Mouse (Mus musculus) forebrain, embryonic 15.5 days (tissue): ENCODE measurements at regions not wholly inside any gene's neighbourhood (a gene's known extent, or its start where the extent isn't known, plus 50 kb on each side); places are given as distances from the start of the nearest gene placed in this dataset.

ENCODE experiments used
- ATAC-seq: fragments of 200-750 bp; cut with Nextera tagmentation; replicated peaks from 2 replicates; pipeline ENCODE4 v1.8.0; 2017; ENCODE audit warnings: mild to moderate bottlenecking, moderate TSS enrichment, moderate library complexity
- H3K27ac ChIP-seq: fragments of 300-500 bp; sonication (generic); replicated peaks from 2 replicates; pipeline ENCODE4 v1.5.1; 2015; ENCODE audit warnings: mild to moderate bottlenecking, inconsistent platforms
- H3K27me3 ChIP-seq: fragments of 300-500 bp; sonication (generic); 2 replicates; pipeline ENCODE4 v1.6.1; 2015; ENCODE audit warnings: inconsistent platforms
- H3K36me3 ChIP-seq: fragments of 300-500 bp; sonication (generic); 2 replicates; pipeline ENCODE4 v1.6.1; 2015; ENCODE audit warnings: mild to moderate bottlenecking, inconsistent platforms
- H3K4me1 ChIP-seq: fragments of 300-500 bp; sonication (generic); 2 replicates; pipeline ENCODE4 v1.6.1; 2015; ENCODE audit warnings: inconsistent platforms
- H3K4me2 ChIP-seq: fragments of 300-500 bp; sonication (generic); replicated peaks from 2 replicates; pipeline ENCODE4 v1.6.1; 2015; ENCODE audit warnings: mild to moderate bottlenecking, inconsistent platforms
- H3K4me3 ChIP-seq: fragments of 300-500 bp; sonication (generic); 2 replicates; pipeline ENCODE4 v1.5.1; 2015; ENCODE audit warnings: mild to moderate bottlenecking, inconsistent platforms
- H3K9ac ChIP-seq: fragments of 300-500 bp; sonication (generic); replicated peaks from 2 replicates; pipeline ENCODE4 v1.6.1; 2015; ENCODE audit warnings: mild to moderate bottlenecking, inconsistent platforms
- H3K9me3 ChIP-seq: fragments of 300-500 bp; sonication (generic); 2 replicates; pipeline ENCODE4 v1.6.1; 2016; ENCODE audit warnings: inconsistent platforms
- WGBS: fragments of 180-500 bp; shearing (Covaris S2); methylation state at CpG from one replicate; pipeline ENCODE4 v1.1.7; 2015; ENCODE audit warnings: mixed read lengths; 5-methylcytosine and 5-hydroxymethylcytosine counted together

DNA sequence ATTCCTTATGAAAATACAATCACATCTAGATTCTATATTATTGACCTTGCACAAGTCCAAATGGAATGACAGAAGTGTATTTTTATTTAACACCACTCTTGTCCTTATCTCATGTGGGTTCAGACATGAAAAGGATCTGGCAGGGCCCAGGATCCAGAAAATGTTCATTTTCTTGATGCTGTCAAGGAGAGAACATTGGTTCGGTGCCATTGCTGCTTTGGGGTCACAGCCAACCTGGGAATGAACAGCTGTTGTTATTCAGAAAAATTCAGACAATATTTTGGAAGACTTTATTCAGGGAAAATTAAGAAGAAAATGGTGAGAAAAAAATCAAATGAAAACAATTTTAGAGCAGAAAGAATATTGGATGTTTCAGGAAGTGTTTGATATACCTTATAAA is 590.0 kb downstream of the Iqcm start:
- WGBS, result 83% methylated on average over 1 of the region's 1 CpGs
- Histone ChIP-seq H3K27me3 (no peaks in the 10 kb centered on the region), H3K9me3 (no peaks in the 10 kb centered on the region), H3K4me2 (no peak overlapping the region), H3K4me1 (no peaks in the 10 kb centered on the region), H3K27ac (no peak overlapping the region), H3K9ac (no peak overlapping the region), H3K36me3 (no peaks in the 10 kb centered on the region), H3K4me3 (no peak overlapping the region)
- ATAC-seq, result no peak

DNA sequence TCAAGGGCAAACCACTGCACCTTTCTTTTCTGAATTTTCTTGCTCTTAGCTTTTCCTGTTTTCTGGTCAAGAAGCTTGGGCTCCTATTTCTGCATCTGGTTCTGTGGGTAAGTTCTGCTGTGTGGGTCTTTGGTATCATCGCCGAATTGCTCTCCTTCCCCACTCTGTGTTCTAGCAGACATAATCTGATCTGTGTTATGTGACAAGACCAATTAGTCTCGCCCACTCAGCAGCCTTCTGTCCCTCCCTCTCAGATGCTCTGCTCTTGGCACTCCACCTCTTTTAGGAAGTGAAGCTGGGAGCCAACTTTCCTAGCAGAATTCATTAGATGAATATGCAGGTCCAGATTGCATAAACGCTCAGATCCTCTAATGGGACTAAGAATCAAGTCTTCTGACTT is 603.5 kb downstream of the Iqcm start:
- H3K9ac ChIP-seq, result no peak overlapping the region
- H3K36me3 ChIP-seq, result no peaks in the 10 kb centered on the region
- H3K27me3 ChIP-seq, result no peaks in the 10 kb centered on the region
- no peak overlapping the region for H3K4me2 ChIP-seq
- no peak overlapping the region for H3K4me3 ChIP-seq
- 69% methylated on average over 4 of the region's 4 CpGs for WGBS
- peak; percentile 67 for ATAC-seq
- H3K4me1 ChIP-seq, result peaks cover 5% of the 10 kb centered on the region; the same call in 1 of the 2 replicates
- H3K27ac ChIP-seq, result no peak overlapping the region
- H3K9me3 ChIP-seq, result no peaks in the 10 kb centered on the region

DNA sequence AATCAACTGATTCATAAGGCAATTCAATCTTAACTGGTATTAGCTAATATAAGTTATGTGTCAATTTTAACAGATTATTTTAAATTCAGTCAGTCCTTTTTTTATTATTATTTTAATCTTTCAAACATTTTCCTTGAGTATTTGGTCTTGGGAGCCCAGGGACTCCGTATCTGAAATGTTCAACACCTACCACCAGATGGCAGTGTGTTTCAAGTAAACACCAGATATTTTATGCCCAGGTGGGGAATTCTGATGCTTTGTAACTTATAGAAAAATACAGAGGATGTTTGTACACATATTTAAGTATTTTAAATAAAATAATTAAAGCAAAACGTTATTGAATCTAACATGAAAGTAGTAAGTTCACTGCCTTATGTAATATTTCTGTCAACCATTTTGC is 619.2 kb downstream of the Iqcm start:
- ATAC-seq, result no peak

DNA sequence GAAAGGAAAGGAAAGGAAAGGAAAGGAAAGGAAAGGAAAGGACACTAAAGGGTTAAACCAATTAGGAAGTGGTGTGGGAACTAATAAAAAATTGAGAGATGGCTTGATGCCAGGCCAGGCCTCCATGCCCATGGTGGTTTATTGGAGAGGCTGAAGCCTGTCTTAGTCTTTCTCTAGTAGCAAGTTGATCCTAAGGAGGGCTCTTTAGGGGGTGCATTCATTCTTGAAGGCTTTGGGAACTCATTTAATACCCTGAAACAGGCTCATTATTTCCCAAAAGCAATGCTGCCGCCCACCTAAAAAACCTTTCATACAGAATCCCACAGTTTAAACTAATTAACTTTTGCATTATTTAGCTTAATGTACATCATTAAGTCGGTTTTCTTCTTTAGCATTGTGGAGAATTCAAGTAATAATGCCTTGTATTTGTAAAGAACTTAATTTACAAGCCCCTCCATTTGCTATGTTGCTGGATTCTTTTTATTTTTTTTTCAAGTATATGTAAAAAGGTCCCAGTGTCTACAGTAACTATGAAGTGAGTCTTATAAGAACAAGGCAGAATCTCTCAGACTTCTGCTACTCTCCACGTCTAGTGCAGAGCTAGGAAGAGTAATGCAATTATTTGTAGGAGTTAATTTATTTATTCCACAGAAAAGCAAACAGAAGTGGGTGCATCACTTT is 624.3 kb downstream of the Iqcm start:
- no peaks in the 10 kb centered on the region for H3K9me3 ChIP-seq
- H3K9ac ChIP-seq, result no peak overlapping the region
- no peak overlapping the region for H3K4me2 ChIP-seq
- peaks cover 22% of the 10 kb centered on the region for H3K27me3 ChIP-seq
- no peak overlapping the region for H3K4me3 ChIP-seq
- peak; percentile 87 for ATAC-seq
- no peaks in the 10 kb centered on the region for H3K36me3 ChIP-seq
- no peaks in the 10 kb centered on the region for H3K4me1 ChIP-seq
- WGBS, result 7% methylated on average over 3 of the region's 3 CpGs
- H3K27ac ChIP-seq, result no peak overlapping the region

More for the DNA sequence above, 619.2 kb downstream of the Iqcm start:
- H3K9me3 ChIP-seq, result no peaks in the 10 kb centered on the region
- H3K4me1 ChIP-seq, result no peaks in the 10 kb centered on the region
- no peak overlapping the region for H3K27ac ChIP-seq
- no peaks in the 10 kb centered on the region for H3K36me3 ChIP-seq
- H3K4me3 ChIP-seq, result no peak overlapping the region
- WGBS, result 12% methylated on average over 2 of the region's 2 CpGs
- H3K9ac ChIP-seq, result no peak overlapping the region
- no peak overlapping the region for H3K4me2 ChIP-seq
- peaks cover 19% of the 10 kb centered on the region for H3K27me3 ChIP-seq

DNA sequence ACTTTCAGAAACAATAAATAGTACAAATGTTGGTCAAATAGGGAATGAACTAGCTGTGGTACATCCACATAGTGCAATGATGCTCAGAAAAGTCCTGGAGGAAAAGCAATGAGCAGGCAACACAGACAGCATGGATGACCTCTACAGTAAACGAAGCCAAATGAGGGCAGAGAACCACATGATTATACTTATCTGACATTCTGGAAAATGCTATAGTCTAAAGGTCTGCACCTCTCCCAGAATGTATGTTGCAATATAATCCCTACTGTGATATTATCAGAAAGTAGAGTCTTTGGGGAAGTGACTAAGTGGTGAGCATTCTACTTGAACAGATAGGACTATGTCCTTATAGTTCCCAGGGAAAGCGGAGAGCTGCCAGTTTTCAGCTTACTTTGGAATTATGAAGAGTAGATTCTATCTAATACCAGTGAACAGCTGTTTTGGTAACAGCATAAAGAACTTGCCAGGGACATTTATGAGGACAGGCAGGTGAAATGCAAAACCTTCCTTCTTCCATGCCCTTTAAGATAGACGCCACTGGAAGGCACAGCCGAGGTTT is 672.2 kb downstream of the Iqcm start:
- H3K9me3 ChIP-seq, result no peaks in the 10 kb centered on the region; the same call in 1 of the 2 replicates

DNA sequence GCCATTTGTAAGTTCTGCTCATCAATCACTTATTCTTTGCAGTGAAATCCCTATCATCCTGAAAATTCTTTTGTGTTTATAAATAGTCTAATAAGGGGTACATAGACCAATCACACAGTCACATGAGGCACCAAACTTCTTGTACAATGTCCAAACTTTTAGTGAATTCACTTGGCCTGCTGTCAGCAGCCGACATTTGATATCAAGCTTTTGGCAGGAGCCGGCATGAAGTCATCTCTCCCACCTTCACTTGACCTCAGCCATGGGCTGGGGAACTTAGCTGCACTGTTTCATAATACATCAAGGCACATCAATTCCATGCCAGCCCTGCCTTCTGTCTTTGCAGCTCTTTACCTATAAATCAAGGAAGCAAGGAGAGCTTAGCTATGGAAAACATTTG is 679.0 kb downstream of the Iqcm start:
- H3K27me3 ChIP-seq, result no peaks in the 10 kb centered on the region
- H3K9ac ChIP-seq, result no peak overlapping the region
- H3K27ac ChIP-seq, result no peak overlapping the region
- H3K4me2 ChIP-seq, result no peak overlapping the region
- WGBS, result 70% methylated on average over 2 of the region's 2 CpGs
- no peak overlapping the region for H3K4me3 ChIP-seq
- ATAC-seq, result no peak
- no peaks in the 10 kb centered on the region; the same call in 1 of the 2 replicates for H3K9me3 ChIP-seq
- no peaks in the 10 kb centered on the region for H3K4me1 ChIP-seq
- no peaks in the 10 kb centered on the region for H3K36me3 ChIP-seq

More for the DNA sequence above, 672.2 kb downstream of the Iqcm start:
- no peak overlapping the region for H3K4me3 ChIP-seq
- H3K27me3 ChIP-seq, result no peaks in the 10 kb centered on the region
- no peak for ATAC-seq
- no peak overlapping the region for H3K27ac ChIP-seq
- no peak overlapping the region for H3K9ac ChIP-seq
- no peaks in the 10 kb centered on the region for H3K4me1 ChIP-seq
- WGBS, result 93% methylated on average over 4 of the region's 4 CpGs
- H3K4me2 ChIP-seq, result no peak overlapping the region
- H3K36me3 ChIP-seq, result no peaks in the 10 kb centered on the region

DNA sequence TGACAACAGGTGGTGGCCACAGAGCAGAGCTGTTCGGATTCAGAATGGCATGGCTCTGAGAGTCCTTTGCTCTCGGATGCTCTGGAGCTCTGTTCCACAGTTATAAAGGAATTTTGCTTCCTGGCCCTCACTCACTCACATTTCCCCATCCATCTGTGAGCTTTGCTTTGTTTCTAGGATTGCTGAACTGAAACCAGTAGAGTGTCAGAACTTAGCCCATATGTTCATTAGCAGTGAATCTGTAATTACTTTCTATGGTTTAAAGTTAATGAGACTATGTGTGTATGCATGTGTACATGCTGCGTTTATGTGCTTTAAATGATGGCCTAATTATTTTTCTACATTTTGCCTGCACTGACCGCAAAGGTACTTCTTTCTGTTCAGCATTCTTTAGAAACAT is 688.7 kb downstream of the Iqcm start:
- WGBS, result 54% methylated on average over 4 of the region's 4 CpGs
- H3K27ac ChIP-seq, result no peak overlapping the region
- peak; percentile 60; the same call in 1 of the 2 replicates for ATAC-seq
- H3K36me3 ChIP-seq, result no peaks in the 10 kb centered on the region
- no peaks in the 10 kb centered on the region for H3K27me3 ChIP-seq
- 0 out of 2 replicates have a peak, but pooled peaks cover 4% of the 10 kb centered on the region for H3K4me1 ChIP-seq
- no peak overlapping the region for H3K4me3 ChIP-seq
- H3K9ac ChIP-seq, result no peak overlapping the region
- H3K9me3 ChIP-seq, result no peaks in the 10 kb centered on the region
- no peak overlapping the region for H3K4me2 ChIP-seq

DNA sequence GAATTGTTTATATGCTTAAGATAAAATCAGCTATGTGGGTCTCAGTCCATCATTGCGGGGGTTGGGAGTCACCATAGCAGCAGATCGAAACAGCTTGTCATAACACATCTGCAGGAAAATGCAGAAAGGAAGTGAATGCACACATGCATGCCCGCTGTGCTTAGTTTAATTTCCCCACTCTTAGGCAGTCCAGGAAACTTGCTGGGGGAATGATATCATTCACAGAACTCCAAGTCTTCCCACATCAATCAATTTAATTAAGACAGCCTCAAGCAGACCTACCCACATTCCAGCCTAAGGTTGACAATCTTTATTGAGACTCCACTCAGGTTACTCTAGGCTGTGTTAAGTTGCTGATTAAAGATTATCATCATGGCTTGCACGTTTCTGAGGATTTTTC is 700.2 kb downstream of the Iqcm start:
- H3K4me1 ChIP-seq, result no peaks in the 10 kb centered on the region
- 79% methylated on average over 4 of the region's 4 CpGs for WGBS
- ATAC-seq, result no peak
- H3K36me3 ChIP-seq, result no peaks in the 10 kb centered on the region
- no peak overlapping the region for H3K4me3 ChIP-seq
- no peaks in the 10 kb centered on the region for H3K27me3 ChIP-seq
- H3K9me3 ChIP-seq, result no peaks in the 10 kb centered on the region
- no peak overlapping the region for H3K9ac ChIP-seq
- no peak overlapping the region for H3K27ac ChIP-seq
- H3K4me2 ChIP-seq, result no peak overlapping the region

DNA sequence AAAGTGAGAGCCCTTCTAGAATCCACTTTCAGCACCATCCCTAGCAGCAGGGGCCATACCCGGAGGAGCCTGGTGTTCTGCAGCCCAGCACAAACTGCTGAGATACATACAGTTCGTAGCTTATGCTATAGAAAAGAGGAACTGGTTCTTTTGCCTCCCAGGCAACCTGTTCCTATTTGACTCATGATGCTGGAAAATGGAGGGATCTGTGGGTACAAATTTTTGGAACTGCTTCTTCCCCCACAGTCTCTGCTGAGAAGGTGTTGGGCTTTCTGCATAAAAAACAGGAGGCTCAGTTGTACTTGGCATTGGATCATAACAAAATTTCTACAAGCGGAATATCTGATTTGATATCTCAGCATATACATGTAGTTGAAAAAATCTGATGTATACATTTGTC is 716.7 kb upstream of the Nr3c2 start:
- Histone ChIP-seq H3K27ac (no peak overlapping the region), H3K4me2 (no peak overlapping the region), H3K9ac (no peak overlapping the region), H3K9me3 (no peaks in the 10 kb centered on the region), H3K27me3 (no peaks in the 10 kb centered on the region), H3K36me3 (no peaks in the 10 kb centered on the region), H3K4me1 (no peaks in the 10 kb centered on the region), H3K4me3 (no peak overlapping the region)
- WGBS, result 80% methylated on average over 3 of the region's 3 CpGs
- no peak for ATAC-seq

DNA sequence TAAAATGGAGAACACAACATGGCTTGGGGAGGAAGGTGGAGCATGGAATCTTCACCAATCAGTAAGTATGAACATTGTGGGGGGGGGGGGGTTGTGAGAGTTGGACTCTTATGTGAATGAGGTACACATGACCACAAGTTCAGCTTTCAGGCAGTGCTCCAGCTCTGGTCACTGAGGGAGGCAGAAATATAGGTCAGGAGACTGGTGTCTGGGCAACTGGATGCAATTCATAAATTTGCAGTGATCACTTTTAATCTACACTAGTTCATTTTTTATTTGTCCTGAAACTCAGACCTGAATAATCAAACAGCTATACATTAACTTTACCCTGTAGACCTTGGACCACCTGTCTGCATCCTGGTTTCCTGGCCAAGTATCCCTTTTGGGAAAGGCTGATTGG is 715.4 kb upstream of the Nr3c2 start:
- H3K4me2 ChIP-seq, result no peak overlapping the region
- no peak for ATAC-seq

DNA sequence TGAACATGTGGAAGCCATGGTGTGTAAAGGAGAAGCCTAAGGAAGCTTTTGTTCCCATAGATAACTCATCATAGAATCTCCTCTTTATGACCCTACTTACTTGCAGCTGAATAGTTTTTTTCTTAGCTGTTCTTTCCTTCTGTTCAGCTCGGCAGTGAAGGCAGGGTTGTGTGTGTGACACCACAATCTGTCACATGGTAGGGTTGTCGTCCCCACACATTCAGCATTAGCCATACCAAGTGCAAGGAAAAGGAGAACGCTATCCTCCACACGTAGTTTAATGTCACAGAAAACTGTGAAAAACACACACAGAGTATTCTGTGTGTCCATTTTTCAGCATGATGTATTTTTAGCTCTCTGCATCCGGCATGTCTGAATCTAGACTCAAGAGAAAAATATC is 711.9 kb upstream of the Nr3c2 start:
- 79% methylated on average over 5 of the region's 5 CpGs for WGBS
- no peaks in the 10 kb centered on the region for H3K27me3 ChIP-seq
- no peaks in the 10 kb centered on the region for H3K36me3 ChIP-seq
- no peak overlapping the region for H3K4me3 ChIP-seq
- H3K9me3 ChIP-seq, result no peaks in the 10 kb centered on the region
- ATAC-seq, result no peak
- no peaks in the 10 kb centered on the region for H3K4me1 ChIP-seq
- no peak overlapping the region for H3K9ac ChIP-seq
- H3K4me2 ChIP-seq, result no peak overlapping the region
- no peak overlapping the region for H3K27ac ChIP-seq

More for the DNA sequence above, 715.4 kb upstream of the Nr3c2 start:
- Histone ChIP-seq H3K27ac (no peak overlapping the region), H3K4me1 (no peaks in the 10 kb centered on the region), H3K27me3 (no peaks in the 10 kb centered on the region), H3K4me3 (no peak overlapping the region), H3K9ac (no peak overlapping the region), H3K9me3 (no peaks in the 10 kb centered on the region), H3K36me3 (no peaks in the 10 kb centered on the region)

DNA sequence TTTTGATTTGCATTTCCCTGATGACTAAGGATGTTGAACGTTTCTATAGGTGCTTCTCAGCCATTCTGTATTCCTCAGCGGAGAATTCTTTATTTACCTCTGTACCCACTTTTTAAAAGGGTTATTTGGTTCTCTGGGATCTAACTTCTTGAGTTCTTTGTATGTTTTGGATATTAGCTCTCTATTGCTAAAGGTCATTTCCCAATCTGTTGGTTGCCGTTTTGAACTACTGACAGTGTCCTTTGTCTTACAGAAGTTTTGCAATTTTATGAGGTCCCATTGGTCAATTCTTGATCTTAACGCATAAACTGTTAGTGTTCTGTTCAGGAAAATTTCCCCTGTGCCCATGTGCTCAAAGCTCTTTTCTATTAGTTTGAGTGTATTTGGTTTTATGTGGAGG is 687.4 kb upstream of the Nr3c2 start:
- H3K4me1 ChIP-seq, result no peaks in the 10 kb centered on the region
- ATAC-seq, result no peak
- no peaks in the 10 kb centered on the region for H3K9me3 ChIP-seq
- no peak overlapping the region for H3K4me2 ChIP-seq
- no peaks in the 10 kb centered on the region for H3K27me3 ChIP-seq
- WGBS, result 90% methylated on average over 4 of the region's 4 CpGs
- no peak overlapping the region for H3K27ac ChIP-seq
- no peaks in the 10 kb centered on the region for H3K36me3 ChIP-seq
- H3K4me3 ChIP-seq, result no peak overlapping the region
- H3K9ac ChIP-seq, result no peak overlapping the region
